Mouse (Mus musculus) lung, postnatal 14 days (tissue): ENCODE data around the gene Mrpl46.

Experiments used
- DNase-seq: peaks from one replicate; pipeline ENCODE4 v3.0.0; 2021

Gene Mrpl46

GRCm38 (mm10) chr7:78782639-78783581, at the start of gene Mrpl46, which contains the start of gene Mrps11:
TSS of gene Mrpl46 (minus strand) at chr7:78783531.
TSS of gene Mrps11 (plus strand) at chr7:78783119.
- DNase-seq = peak; percentile 88

GRCm38 (mm10) chr7:78827749-78828362, 44.5 kb upstream of the Mrpl46 start:
- peak; percentile 11 for DNase-seq

- DNase-seq = peak; percentile 18
Measured at GRCm38 (mm10) chr7:78826682-78827385, 43.5 kb upstream of the Mrpl46 start.

GRCm38 (mm10) chr7:78818336-78818735, 35.0 kb upstream of the Mrpl46 start:
- DNase-seq = no peak

GRCm38 (mm10) chr7:78814766-78815165, 31.4 kb upstream of the Mrpl46 start:
- DNase-seq = no peak

- no peak for DNase-seq
Measured at GRCm38 (mm10) chr7:78813791-78814190, 30.5 kb upstream of the Mrpl46 start.

- no peak for DNase-seq
Measured at GRCm38 (mm10) chr7:78807192-78807591, 23.9 kb upstream of the Mrpl46 start.

- DNase-seq = no peak
Measured at GRCm38 (mm10) chr7:78803841-78804240, 20.5 kb upstream of the Mrpl46 start.

- DNase-seq = no peak
Measured at GRCm38 (mm10) chr7:78799730-78800496, 16.6 kb upstream of the Mrpl46 start.

GRCm38 (mm10) chr7:78797843-78798455, 14.6 kb upstream of the Mrpl46 start:
- DNase-seq = no peak

GRCm38 (mm10) chr7:78796624-78797023, 13.3 kb upstream of the Mrpl46 start:
- DNase-seq = no peak

- DNase-seq = no peak
Measured at GRCm38 (mm10) chr7:78794571-78795092, 11.3 kb upstream of the Mrpl46 start.

- DNase-seq = no peak
Measured at GRCm38 (mm10) chr7:78793895-78794570, 10.7 kb upstream of the Mrpl46 start.

GRCm38 (mm10) chr7:78791359-78792222, 8.3 kb upstream of the Mrpl46 start:
- DNase-seq = peak; percentile 44

- no peak for DNase-seq
Measured at GRCm38 (mm10) chr7:78787793-78788380, 4.6 kb upstream of the Mrpl46 start.

GRCm38 (mm10) chr7:78785906-78786305, 2.6 kb upstream of the Mrpl46 start:
- DNase-seq = no peak

- no peak for DNase-seq
Measured at GRCm38 (mm10) chr7:78778741-78779140, 4.6 kb downstream of the Mrpl46 start.

- no peak for DNase-seq
Measured at GRCm38 (mm10) chr7:78770936-78771335, 12.4 kb downstream of the Mrpl46 start.

- no peak for DNase-seq
Measured at GRCm38 (mm10) chr7:78769075-78769652, 14.2 kb downstream of the Mrpl46 start.
